Mouse (Mus musculus) myocyte (in vitro differentiated cells): Measurements from ENCODE around the gene Rassf4.

Source experiments
- CEBPB ChIP-seq: IDR thresholded peaks from 2 replicates; pipeline ENCODE4 v1.6.1; 2011; ENCODE audit warnings: mild to moderate bottlenecking, moderate library complexity; ENCODE audit not compliant: poor library complexity, insufficient read depth, severe bottlenecking
- E2F4 ChIP-seq: IDR thresholded peaks from one replicate; pipeline ENCODE4 v1.6.1; 2011; ENCODE audit warnings: mild to moderate bottlenecking, control low read depth, moderate library complexity; ENCODE audit not compliant: insufficient read depth
- MAX ChIP-seq: IDR thresholded peaks from one replicate; pipeline ENCODE4 v1.6.1; 2011; ENCODE audit warnings: low read depth, mild to moderate bottlenecking, control low read depth
- MYOD1 ChIP-seq, 3 experiments: IDR thresholded peaks; one replicate each; pipeline ENCODE4 v1.6.1; 2011; ENCODE audit warnings: control low read depth in 2 of 3, low read depth in 2 of 3, mild to moderate bottlenecking in 2 of 3, moderate library complexity in 1 of 3; ENCODE audit not compliant: insufficient read length in 2 of 3, control insufficient read depth in 1 of 3
- MYOG ChIP-seq, 3 experiments: IDR thresholded peaks; one replicate each; pipeline ENCODE4 v1.6.1; 2011; ENCODE audit warnings: control low read depth in 2 of 3, low read depth in 2 of 3, mild to moderate bottlenecking in 2 of 3; ENCODE audit not compliant: insufficient read length in 2 of 3, control insufficient read depth in 1 of 3, insufficient read depth in 1 of 3
- POLR2A ChIP-seq: IDR thresholded peaks from one replicate; pipeline ENCODE4 v1.6.1; 2011; ENCODE audit warnings: low read depth, mild to moderate bottlenecking, control low read depth, moderate library complexity; ENCODE audit not compliant: insufficient read length
- REST ChIP-seq: IDR thresholded peaks from one replicate; pipeline ENCODE4 v1.6.1; 2011; ENCODE audit warnings: mild to moderate bottlenecking, control low read depth, moderate library complexity; ENCODE audit not compliant: insufficient read depth, insufficient read length
- TCF12 ChIP-seq: IDR thresholded peaks from one replicate; pipeline ENCODE4 v1.6.1; 2011; ENCODE audit warnings: mild to moderate bottlenecking, control low read depth; ENCODE audit not compliant: poor library complexity, insufficient read depth, severe bottlenecking
- TCF3 ChIP-seq: IDR thresholded peaks from one replicate; pipeline ENCODE4 v1.6.1; 2011; ENCODE audit warnings: low read depth, control low read depth; ENCODE audit not compliant: insufficient read length
- USF1 ChIP-seq: IDR thresholded peaks from one replicate; pipeline ENCODE4 v1.6.1; 2011; ENCODE audit warnings: low read depth, mild to moderate bottlenecking, control low read depth, moderate library complexity

DNA sequence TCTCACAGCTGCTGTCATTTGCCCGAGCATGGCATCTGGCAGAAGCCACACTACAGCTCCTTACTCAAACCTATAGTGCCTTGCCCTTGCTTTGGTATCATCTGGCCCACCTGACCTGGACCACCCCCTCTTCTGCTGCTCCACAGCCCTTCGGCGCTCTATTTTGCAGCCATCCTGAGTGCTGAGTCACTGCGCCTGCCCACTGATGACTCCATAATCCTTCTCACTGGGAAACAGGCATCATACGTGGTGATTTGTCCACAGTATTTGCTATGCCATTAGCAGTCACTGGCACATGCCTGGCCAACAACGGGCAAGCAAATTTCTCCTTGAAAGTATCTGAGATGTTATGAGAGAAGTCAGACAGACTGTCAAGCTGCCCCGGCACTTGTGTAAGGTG is 23.9 kb downstream of the Rassf4 start:
- TF ChIP-seq MYOD1 (IDR thresholded peaks at IDR 0.05; ENCODE audit: control insufficient read depth in 1 of 3, insufficient read length in 2 of 3, low read depth in 2 of 3) (no peak), POLR2A (no peak), E2F4 (no peak), TCF12 (no peak), MYOG (IDR thresholded peaks at IDR 0.05; ENCODE audit: control insufficient read depth in 1 of 3, insufficient read depth in 1 of 3, insufficient read length in 2 of 3, low read depth in 2 of 3) (no peak), USF1 (no peak), TCF3 (no peak), CEBPB (no peak), REST (no peak), MAX (no peak)
